Mouse (Mus musculus): ENCODE measurements around the gene Hax1. TPM values are rescaled to one million over a fixed set of nuclear protein-coding genes. Genes with fewer than 3 reads are reported as not detected.

Hax1 gene
- 175 and 189 TPM in 2 replicates for polyA plus RNA-seq (2015; fragmentation: Nextera tagmentation; extraction: Ambion mirVana)

DNA sequence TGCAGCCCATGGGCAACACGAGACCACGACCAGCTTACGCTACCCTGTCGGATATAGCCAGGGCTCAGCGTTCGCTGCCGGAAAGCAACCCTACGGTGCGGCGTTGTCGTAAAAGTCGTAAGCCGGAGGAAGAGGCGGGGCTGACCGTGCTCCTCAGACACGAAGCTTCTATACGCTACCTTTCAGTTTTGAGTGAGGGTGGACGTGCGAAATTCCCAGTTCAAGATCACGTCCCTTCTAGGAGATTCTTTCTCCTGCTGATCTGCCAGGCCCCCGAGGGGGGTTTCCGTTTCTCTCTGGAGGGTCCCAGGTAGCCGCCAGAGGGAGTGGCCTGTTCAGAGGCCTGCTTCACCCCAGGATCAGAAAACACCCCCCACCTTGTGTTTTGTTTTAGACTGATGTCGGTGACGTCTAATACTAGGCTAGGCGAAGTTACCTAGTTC, at the start of gene Hax1:
Hax1 (minus strand) TSS at position 169 of the 443 bp plus-strand sequence.
- Histone ChIP-seq H3K4me2 (replicated peaks; ENCODE audit: low read depth, low read length) (peak within 1 kb of the TSS; percentile 84), H3K9me3 (ENCODE audit: low read length) (no peaks in the 10 kb centered on the region), H3K4me3 (ENCODE audit: low read length) (peak within 1 kb of the TSS; percentile 67), H3K9ac (replicated peaks; ENCODE audit: low read length) (peak within 1 kb of the TSS; percentile 90), H3K27me3 (ENCODE audit: insufficient read depth, low read length) (no peaks in the 10 kb centered on the region), H3K27ac (ENCODE audit: low read length) (peak within 1 kb of the TSS; percentile 91), H3K4me1 (ENCODE audit: insufficient read depth, low read length) (peaks cover 10% of the 10 kb centered on the region), H3K36me3 (ENCODE audit: insufficient read depth, low read length) (peaks cover 43% of the 10 kb centered on the region)
- WGBS = under 1% methylated on average over 26 of the region's 26 CpGs
- ATAC-seq (ENCODE audit: low FRiP score, low TSS enrichment) = peak; percentile 90

DNA sequence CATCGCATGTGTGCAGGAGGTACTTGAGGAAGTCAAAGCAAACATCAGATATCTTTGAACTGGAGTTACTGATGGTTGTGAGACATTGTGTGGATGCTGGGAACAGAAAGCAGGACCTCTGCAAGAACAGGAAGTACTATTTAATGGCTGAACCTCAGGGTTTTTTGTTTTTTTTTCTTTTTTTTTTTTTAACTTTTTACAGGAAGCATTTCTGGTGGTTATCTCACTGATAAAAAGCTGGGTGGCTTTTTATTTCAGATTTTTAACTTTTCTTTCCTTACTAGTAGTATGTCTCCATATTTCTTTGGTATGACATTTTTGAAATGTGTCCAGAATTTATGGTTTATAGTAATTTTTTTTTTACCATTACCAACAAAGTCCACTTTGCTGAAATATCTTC, 37.7 kb upstream of the Hax1 start:
- H3K9ac ChIP-seq (replicated peaks; ENCODE audit: low read length) = no peak overlapping the region
- no peak for ATAC-seq (ENCODE audit: low FRiP score, low TSS enrichment)
- WGBS = 94% methylated on average over 1 of the region's 1 CpGs
- H3K9me3 ChIP-seq (ENCODE audit: low read length) = no peaks in the 10 kb centered on the region
- no peak overlapping the region for H3K4me2 ChIP-seq (replicated peaks; ENCODE audit: low read depth, low read length)
- H3K27me3 ChIP-seq (ENCODE audit: insufficient read depth, low read length) = no peaks in the 10 kb centered on the region
- no peak overlapping the region for H3K4me3 ChIP-seq (ENCODE audit: low read length)
- no peak overlapping the region for H3K27ac ChIP-seq (ENCODE audit: low read length)
- H3K4me1 ChIP-seq (ENCODE audit: insufficient read depth, low read length) = no peaks in the 10 kb centered on the region
- peaks cover 56% of the 10 kb centered on the region for H3K36me3 ChIP-seq (ENCODE audit: insufficient read depth, low read length)

DNA sequence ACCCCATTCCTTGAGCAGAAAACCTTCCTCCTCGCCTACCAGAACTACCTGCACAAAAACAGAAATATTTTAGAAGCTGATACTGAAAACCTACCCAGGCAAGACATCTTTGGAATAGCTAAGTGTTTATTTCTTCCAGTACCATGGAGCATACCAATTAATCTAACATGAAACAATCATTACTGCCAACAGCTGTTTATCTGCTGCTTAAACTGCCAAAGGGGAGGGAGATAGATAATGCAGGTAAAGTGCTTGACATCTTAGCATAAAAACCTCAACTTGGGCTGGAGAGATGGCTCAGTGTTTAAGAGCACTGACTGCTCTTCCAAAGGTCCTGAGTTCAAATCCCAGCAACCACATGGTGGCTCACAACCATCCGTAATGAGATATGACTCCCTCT, 36.1 kb upstream of the Hax1 start:
- Histone ChIP-seq H3K4me2 (replicated peaks; ENCODE audit: low read depth, low read length) (no peak overlapping the region), H3K4me3 (ENCODE audit: low read length) (no peak overlapping the region), H3K27ac (ENCODE audit: low read length) (no peak overlapping the region), H3K4me1 (ENCODE audit: insufficient read depth, low read length) (no peaks in the 10 kb centered on the region), H3K36me3 (ENCODE audit: insufficient read depth, low read length) (peaks cover 51% of the 10 kb centered on the region), H3K9ac (replicated peaks; ENCODE audit: low read length) (no peak overlapping the region), H3K9me3 (ENCODE audit: low read length) (no peaks in the 10 kb centered on the region), H3K27me3 (ENCODE audit: insufficient read depth, low read length) (no peaks in the 10 kb centered on the region)
- ATAC-seq (ENCODE audit: low FRiP score, low TSS enrichment) = no peak
- WGBS = 89% methylated on average over 2 of the region's 2 CpGs

DNA sequence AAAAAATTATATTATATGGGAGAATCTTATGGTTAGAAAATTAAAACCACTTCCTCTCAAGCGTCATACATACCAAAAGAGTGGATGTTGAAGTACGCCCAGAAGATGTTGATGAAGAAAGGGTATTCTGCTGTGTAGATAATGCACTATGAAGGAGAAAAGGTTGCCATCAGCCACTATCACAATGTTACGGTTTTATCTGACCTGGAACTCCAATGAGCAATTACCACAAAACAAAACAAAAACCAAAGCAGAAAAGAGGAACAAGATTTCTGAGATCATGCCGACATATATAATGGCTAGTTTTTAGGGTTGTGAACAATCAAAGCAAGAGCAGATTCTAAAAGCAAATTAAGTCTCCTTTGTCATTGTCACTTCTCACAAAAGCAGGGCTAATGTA, 18.0 kb upstream of the Hax1 start:
- H3K36me3 ChIP-seq (ENCODE audit: insufficient read depth, low read length) = peaks cover 86% of the 10 kb centered on the region

DNA sequence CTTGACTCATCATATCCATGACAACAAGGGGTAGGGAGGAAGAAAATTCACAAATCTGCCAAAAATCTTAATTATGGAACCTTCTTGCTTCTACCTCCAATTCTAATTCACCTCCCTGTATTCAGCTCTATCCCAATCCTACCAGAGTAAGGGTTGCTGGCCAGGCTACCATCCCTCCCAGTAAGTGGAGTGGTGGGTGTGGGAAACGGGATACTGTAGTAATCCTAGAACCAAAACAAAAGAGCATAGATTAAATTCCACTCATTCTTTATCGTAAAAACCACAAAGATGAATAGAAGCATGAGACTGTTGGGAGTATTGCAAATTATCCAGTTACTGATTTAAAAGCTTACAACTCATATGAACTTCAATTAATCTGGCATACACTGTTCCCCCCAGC, 11.7 kb upstream of the Hax1 start:
- Histone ChIP-seq H3K36me3 (ENCODE audit: insufficient read depth, low read length) (peaks cover 80% of the 10 kb centered on the region), H3K9me3 (ENCODE audit: low read length) (no peaks in the 10 kb centered on the region), H3K27ac (ENCODE audit: low read length) (no peak overlapping the region), H3K4me1 (ENCODE audit: insufficient read depth, low read length) (peaks cover 5% of the 10 kb centered on the region; the same call in 1 of the 2 replicates), H3K4me2 (replicated peaks; ENCODE audit: low read depth, low read length) (no peak overlapping the region), H3K4me3 (ENCODE audit: low read length) (no peak overlapping the region), H3K9ac (replicated peaks; ENCODE audit: low read length) (no peak overlapping the region), H3K27me3 (ENCODE audit: insufficient read depth, low read length) (no peaks in the 10 kb centered on the region)
- no peak for ATAC-seq (ENCODE audit: low FRiP score, low TSS enrichment)
- 62% methylated on average over 2 of the region's 2 CpGs for WGBS

More for the DNA sequence above, 18.0 kb upstream of the Hax1 start:
- no peak overlapping the region for H3K9ac ChIP-seq (replicated peaks; ENCODE audit: low read length)
- H3K9me3 ChIP-seq (ENCODE audit: low read length) = no peaks in the 10 kb centered on the region
- H3K4me3 ChIP-seq (ENCODE audit: low read length) = no peak overlapping the region
- WGBS = 94% methylated on average over 4 of the region's 4 CpGs
- H3K4me1 ChIP-seq (ENCODE audit: insufficient read depth, low read length) = no peaks in the 10 kb centered on the region
- no peaks in the 10 kb centered on the region for H3K27me3 ChIP-seq (ENCODE audit: insufficient read depth, low read length)
- no peak for ATAC-seq (ENCODE audit: low FRiP score, low TSS enrichment)
- H3K4me2 ChIP-seq (replicated peaks; ENCODE audit: low read depth, low read length) = no peak overlapping the region
- H3K27ac ChIP-seq (ENCODE audit: low read length) = no peak overlapping the region

DNA sequence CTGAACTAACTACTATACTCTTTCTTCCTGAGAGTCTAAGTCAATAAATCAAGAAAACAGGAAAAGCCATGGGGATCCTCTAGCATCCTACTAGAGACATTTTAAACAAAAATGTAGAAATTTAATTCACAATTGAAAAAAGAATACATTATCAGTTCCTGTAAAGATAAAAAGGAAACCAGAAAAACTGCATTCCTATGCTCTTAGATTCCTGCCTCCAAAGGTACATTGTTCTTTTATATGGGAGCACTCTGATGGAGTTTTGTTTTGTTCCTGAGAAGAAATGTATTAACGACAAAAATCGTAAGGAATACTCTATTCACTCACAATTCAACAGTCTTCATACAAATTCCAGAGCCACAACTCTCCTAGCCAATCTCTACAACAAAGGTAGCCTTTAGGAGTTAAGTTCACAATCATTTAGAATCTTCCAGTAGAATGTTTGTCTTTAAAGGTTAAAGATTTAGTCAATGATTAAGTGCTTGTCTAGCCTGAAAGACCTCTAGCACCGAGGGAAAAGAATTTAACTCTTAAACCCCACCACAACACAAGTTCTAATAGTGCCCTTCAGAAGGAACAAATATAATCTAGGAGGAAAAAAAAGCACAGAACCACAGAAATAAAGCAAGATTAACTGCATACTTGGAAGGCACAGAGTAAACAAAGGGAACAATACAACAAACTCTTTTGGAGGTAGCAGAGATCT, 5.7 kb upstream of the Hax1 start:
- WGBS = 40% methylated on average over 3 of the region's 3 CpGs
- Histone ChIP-seq H3K4me1 (ENCODE audit: insufficient read depth, low read length) (peaks cover 18% of the 10 kb centered on the region), H3K4me2 (replicated peaks; ENCODE audit: low read depth, low read length) (peak overlapping the region; percentile 23; the same call in 1 of the 2 replicates), H3K4me3 (ENCODE audit: low read length) (no peak overlapping the region), H3K9me3 (ENCODE audit: low read length) (no peaks in the 10 kb centered on the region), H3K9ac (replicated peaks; ENCODE audit: low read length) (no peak overlapping the region), H3K27ac (ENCODE audit: low read length) (peak overlapping the region; percentile 84), H3K27me3 (ENCODE audit: insufficient read depth, low read length) (no peaks in the 10 kb centered on the region), H3K36me3 (ENCODE audit: insufficient read depth, low read length) (peaks cover 52% of the 10 kb centered on the region)
- 0 out of 2 replicates have a peak, but pooled peaks have one; percentile 67 for ATAC-seq (ENCODE audit: low FRiP score, low TSS enrichment)

DNA sequence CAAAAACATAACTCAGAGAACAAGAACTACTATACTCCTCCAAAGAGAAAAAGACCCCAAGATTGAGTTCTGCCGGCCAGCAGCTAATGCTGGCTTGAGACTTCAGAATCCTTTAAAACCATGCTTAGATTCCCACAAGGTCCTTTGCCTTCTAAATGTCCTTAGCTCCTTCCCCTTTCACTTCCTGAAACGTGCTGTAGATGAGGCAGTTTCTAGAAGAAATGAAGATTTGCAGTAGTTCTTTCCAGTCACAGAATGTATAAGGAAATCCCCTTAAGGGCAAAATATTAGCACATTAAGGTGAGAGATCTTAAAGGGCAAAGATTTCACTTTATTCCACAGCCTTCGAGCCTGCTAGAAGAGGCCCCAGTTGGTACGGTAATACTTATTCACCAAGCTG, 1.2 kb upstream of the Hax1 start:
- Histone ChIP-seq H3K9ac (replicated peaks; ENCODE audit: low read length) (no peak overlapping the region), H3K27ac (ENCODE audit: low read length) (0 out of 2 replicates have a peak overlapping the region, but pooled peaks have one; percentile 91), H3K36me3 (ENCODE audit: insufficient read depth, low read length) (peaks cover 35% of the 10 kb centered on the region), H3K4me1 (ENCODE audit: insufficient read depth, low read length) (peaks cover 16% of the 10 kb centered on the region), H3K27me3 (ENCODE audit: insufficient read depth, low read length) (no peaks in the 10 kb centered on the region), H3K4me3 (ENCODE audit: low read length) (no peak overlapping the region), H3K4me2 (replicated peaks; ENCODE audit: low read depth, low read length) (peak overlapping the region; percentile 84; the same call in 1 of the 2 replicates), H3K9me3 (ENCODE audit: low read length) (no peaks in the 10 kb centered on the region)
- no peak for ATAC-seq (ENCODE audit: low FRiP score, low TSS enrichment)
- 85% methylated on average over 4 of the region's 4 CpGs for WGBS

DNA sequence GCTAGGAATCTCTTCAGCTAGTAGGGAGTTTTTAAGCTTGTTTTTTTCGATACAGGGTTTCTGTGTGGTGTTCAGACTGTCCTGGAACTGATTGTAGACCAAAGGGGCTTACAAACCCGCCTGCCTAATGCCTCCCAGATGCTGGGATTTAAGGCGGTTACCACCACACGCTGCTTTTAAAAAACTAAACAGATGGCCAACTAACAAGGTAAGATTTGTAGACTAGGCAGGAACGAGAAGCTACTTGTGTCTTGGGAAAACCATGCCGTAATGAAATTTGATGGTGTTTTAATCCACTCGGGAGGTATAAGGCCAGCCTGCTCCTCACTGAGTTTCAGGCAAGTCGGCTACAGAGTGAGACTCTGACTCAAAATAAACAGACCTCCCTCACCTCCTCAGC, 510 bp upstream of the Hax1 start:
- Histone ChIP-seq H3K9ac (replicated peaks; ENCODE audit: low read length) (peak overlapping the region; percentile 90), H3K4me2 (replicated peaks; ENCODE audit: low read depth, low read length) (peak overlapping the region; percentile 84), H3K36me3 (ENCODE audit: insufficient read depth, low read length) (peaks cover 41% of the 10 kb centered on the region), H3K9me3 (ENCODE audit: low read length) (no peaks in the 10 kb centered on the region), H3K27ac (ENCODE audit: low read length) (peak overlapping the region; percentile 91), H3K27me3 (ENCODE audit: insufficient read depth, low read length) (no peaks in the 10 kb centered on the region), H3K4me3 (ENCODE audit: low read length) (peak overlapping the region; percentile 67), H3K4me1 (ENCODE audit: insufficient read depth, low read length) (peaks cover 10% of the 10 kb centered on the region)
- ATAC-seq (ENCODE audit: low FRiP score, low TSS enrichment) = peak; percentile 40
- whole genome bisulfite sequencing = 15% methylated on average over 8 of the region's 8 CpGs

DNA sequence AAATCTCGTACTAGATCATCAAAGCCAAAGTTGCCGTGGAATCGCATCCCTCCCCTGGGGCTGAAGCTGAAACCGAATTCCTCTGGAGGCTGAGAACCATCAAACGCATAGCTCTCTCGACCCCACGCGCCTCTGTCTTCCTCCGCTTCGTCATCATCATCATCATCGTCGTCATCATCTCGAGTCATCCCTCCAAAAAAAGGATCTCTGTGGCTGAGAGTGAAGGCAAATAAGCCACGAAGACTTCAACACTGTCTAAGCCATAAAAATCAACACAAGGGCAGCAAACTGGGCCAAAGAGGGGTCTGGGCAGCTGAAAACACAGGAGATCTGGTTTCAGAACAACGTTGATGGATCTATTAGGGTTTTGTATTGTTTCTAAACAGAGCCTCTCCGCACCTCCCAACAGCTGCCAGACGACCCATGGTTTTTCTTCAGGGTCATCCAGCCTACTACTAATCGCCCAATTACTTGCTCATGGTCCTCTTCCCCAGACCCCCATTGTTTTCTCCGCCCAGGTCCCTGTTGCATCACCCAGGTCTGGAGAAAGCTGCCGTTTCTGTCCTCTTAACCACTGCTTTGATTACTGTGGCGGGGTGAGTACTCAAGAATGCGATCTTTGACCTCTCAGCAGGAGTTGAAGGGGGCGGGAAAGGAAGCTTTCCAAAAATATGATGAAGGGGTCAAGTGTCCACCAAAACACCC, 637 bp downstream of the Hax1 start:
- Histone ChIP-seq H3K9me3 (ENCODE audit: low read length) (no peaks in the 10 kb centered on the region), H3K27ac (ENCODE audit: low read length) (peak overlapping the region; percentile 91), H3K9ac (replicated peaks; ENCODE audit: low read length) (peak overlapping the region; percentile 90), H3K4me3 (ENCODE audit: low read length) (peak overlapping the region; percentile 67), H3K27me3 (ENCODE audit: insufficient read depth, low read length) (no peaks in the 10 kb centered on the region), H3K4me2 (replicated peaks; ENCODE audit: low read depth, low read length) (peak overlapping the region; percentile 84), H3K36me3 (ENCODE audit: insufficient read depth, low read length) (peaks cover 43% of the 10 kb centered on the region), H3K4me1 (ENCODE audit: insufficient read depth, low read length) (peaks cover 10% of the 10 kb centered on the region)
- WGBS = 4% methylated on average over 20 of the region's 23 CpGs
- ATAC-seq (ENCODE audit: low FRiP score, low TSS enrichment) = peak; percentile 71; the same call in 1 of the 2 replicates

Measured in kidney, embryonic 16.5 days (tissue).